Mouse (Mus musculus): ENCODE data around the gene Iqschfp.

Iqschfp gene

GRCm38 (mm10) chr3:67954459-67955065, 62.5 kb downstream of the Iqschfp start:
- no peak for DNase-seq (ENCODE audit: low spot score in 2 of 2)

GRCm38 (mm10) chr3:67959672-67960071, 67.6 kb downstream of the Iqschfp start:
- no peak for DNase-seq (ENCODE audit: low spot score in 2 of 2)

- DNase-seq (ENCODE audit: low spot score in 2 of 2) = no peak
Observed at GRCm38 (mm10) chr3:67960133-67960532, 68.1 kb downstream of the Iqschfp start.

GRCm38 (mm10) chr3:67960727-67961126, 68.7 kb downstream of the Iqschfp start:
- DNase-seq (ENCODE audit: low spot score in 2 of 2) = no peak

- DNase-seq (ENCODE audit: low spot score in 2 of 2) = no peak
Observed at GRCm38 (mm10) chr3:67961934-67962639, 70.1 kb downstream of the Iqschfp start.

- DNase-seq (ENCODE audit: low spot score in 2 of 2) = no peak
Observed at GRCm38 (mm10) chr3:67974340-67974998, 82.4 kb downstream of the Iqschfp start.

DNA sequence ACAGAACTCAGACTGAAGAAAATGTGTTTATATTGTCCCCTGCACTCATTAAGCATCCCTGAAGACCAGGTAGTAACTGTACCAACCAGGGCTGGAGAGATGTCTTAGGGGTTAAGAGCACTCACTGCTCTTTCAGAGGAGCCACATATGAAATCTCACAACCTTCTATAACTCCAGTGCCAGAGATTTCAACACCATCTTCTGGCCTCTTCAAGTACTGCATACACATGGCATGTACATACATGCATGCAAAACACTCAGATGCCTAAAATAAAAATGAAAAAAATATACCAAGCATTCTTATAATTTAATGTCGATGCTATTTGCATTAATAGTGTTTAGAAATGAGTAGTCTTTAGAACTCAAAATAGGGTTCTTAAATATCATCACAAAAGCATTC, 88.0 kb downstream of the Iqschfp start:
- no peak for DNase-seq (ENCODE audit: low spot score in 2 of 2)

GRCm38 (mm10) chr3:67983329-67983728, 91.3 kb downstream of the Iqschfp start:
- DNase-seq (ENCODE audit: low spot score in 2 of 2) = peak in 1 of 2 experiments; percentile 1

- DNase-seq (ENCODE audit: low spot score in 2 of 2) = no peak
Observed at GRCm38 (mm10) chr3:68002415-68002814, 110.4 kb downstream of the Iqschfp start.

DNA sequence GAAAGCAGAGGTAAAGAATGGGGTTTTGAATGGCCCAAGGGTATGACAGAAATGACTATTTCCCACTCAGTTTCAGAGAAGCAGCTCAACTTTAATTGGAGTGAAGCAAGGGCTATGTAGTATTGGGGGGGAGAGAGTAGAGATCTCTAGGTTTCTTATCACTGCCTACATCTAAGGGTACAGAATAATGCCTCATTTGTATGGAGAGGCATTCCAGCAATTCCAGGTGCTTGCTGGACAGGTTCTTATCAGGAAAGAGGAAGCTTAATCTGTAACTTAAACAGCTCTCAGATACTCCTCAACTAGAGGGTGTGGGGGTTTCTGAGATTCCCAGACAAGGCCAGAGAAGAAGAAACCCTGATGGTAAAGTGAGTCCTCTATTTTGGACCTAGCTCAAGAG, 120.3 kb downstream of the Iqschfp start:
- no peak for DNase-seq (ENCODE audit: low spot score in 2 of 2)

- no peak for DNase-seq (ENCODE audit: low spot score in 2 of 2)
Observed at GRCm38 (mm10) chr3:68015786-68016185, 123.8 kb downstream of the Iqschfp start.

DNA sequence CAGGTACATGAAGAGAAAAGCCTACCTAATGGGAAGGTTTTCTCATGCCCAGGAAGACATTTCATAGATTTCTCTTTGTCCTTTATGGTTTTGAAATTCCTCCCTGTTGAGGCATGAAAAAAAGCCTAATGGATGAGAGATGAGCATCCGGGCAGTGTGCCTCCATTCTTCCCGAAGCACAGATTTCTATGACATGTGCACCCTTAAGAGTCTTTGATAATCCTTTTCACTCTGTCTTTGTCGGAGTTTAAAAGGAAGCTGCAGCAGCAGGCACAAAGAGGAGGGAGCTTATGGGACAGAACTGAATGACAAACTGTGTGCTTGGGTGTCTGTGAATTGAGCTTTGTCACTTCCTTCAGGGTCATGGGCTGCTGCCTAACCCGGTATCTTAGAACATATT, 127.4 kb downstream of the Iqschfp start:
- no peak for DNase-seq (ENCODE audit: low spot score in 2 of 2)

GRCm38 (mm10) chr3:68036097-68036496, 144.1 kb downstream of the Iqschfp start:
- DNase-seq (ENCODE audit: low spot score in 2 of 2) = no peak

- no peak for DNase-seq (ENCODE audit: low spot score in 2 of 2)
Observed at GRCm38 (mm10) chr3:68042951-68043350, 150.9 kb downstream of the Iqschfp start.

DNA sequence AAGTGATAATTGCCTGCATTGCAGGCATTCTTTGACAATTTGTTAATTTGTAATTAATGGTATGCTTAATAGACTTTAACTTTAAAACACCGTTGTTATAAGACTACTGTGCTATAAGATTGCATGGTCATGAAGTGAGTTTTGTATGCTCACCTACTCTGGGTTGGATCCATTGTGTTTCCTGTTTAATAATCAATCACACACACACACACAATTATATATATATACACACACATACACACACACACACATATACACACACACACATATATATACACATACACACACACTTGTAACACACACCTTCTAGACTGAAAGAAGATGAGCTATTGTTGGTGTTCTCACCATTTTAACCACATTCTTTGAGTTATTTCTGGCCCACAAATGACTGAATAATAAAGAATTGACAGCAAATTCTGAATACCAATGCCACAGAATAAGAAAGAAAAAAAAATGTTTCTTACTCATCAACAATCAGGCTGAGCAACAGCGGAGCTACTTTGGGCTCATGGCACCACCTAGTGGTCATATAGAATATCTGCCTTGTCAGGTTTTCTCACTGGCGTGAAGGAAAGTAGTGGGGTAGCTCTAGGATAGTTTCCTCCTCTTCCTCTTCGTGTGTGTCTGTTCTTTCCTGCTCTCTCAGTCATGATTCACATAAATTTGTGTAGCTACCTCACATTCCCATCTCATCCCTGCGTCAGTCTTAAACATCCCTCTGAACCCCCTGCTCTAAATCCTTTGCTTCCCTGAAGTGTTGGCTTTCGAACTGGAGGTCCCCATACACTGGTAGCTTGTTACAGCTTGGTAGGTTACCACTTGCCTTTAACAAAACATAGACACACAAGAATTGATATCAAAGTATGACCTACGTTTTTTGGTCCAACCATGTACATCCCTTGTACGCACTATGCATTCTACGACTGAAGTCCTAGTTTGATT, 153.7 kb downstream of the Iqschfp start:
- DNase-seq (ENCODE audit: low spot score in 2 of 2) = peak in 1 of 2 experiments; percentile 14

DNA sequence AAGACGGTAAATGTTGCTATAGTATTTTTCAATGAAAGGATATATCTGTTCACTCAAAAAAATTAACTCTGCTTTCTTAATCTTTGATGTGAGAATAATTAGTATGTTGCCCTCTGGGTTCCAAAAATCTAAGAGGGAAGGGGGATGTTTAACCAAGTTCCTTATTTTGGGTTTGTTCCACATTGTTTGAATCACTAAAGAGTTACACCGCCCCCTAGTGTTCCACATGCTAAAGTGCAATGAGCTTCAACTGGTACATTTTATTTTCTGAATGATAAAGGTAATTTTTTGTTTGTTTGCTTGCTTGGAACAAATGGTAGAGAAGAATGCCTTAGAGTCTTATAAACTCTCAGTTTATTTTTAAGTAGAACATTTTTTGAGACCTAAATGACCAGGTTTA, 161.5 kb downstream of the Iqschfp start:
- peak in 1 of 2 experiments; percentile 8 for DNase-seq (ENCODE audit: low spot score in 2 of 2)

- no peak for DNase-seq (ENCODE audit: low spot score in 2 of 2)
Observed at GRCm38 (mm10) chr3:68055071-68055470, 163.0 kb downstream of the Iqschfp start.

- peak; percentile 28 to 49 for DNase-seq (ENCODE audit: low spot score in 2 of 2)
Observed at GRCm38 (mm10) chr3:68056373-68057275, 164.6 kb downstream of the Iqschfp start.

GRCm38 (mm10) chr3:68059162-68059800, 167.2 kb downstream of the Iqschfp start:
- no peak for DNase-seq (ENCODE audit: low spot score in 2 of 2)

DNA sequence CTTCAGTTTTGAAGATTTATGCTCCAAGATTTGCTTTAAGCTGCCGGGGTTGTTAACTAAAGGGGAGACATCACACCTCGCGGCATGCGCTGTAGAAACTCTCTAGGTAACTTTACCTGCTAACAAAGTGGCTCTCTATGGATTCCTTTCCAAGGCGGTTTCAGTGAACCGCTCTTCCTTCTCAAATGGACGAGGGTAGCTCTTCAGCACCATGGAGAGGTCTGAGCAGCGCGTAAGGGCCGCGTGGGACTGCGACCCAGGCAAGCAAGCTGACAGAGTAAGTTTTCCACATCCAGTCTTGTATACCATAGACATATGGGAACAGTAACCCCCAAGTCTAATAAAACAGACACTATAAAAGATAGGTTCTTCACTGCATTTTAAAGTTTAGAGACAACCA, 172.7 kb downstream of the Iqschfp start, which contains the start of gene Schip1:
Gene Schip1, plus strand, starts transcription at position 72 of the 400 bp plus-strand sequence.
- DNase-seq (ENCODE audit: low spot score in 2 of 2) = no peak

Data from spleen, postnatal 36 days (tissue).